Mouse (Mus musculus) cerebellum, adult (tissue): ENCODE measurements around the gene A330070K13Rik.

Experiments
- ATAC-seq: cut with Nextera tagmentation; 2 replicates; pipeline ENCODE4 v1.9.2; 2017; ENCODE audit warnings: mild to moderate bottlenecking, moderate library complexity, mixed read lengths; ENCODE audit not compliant: insufficient number of reproducible peaks, low FRiP score, low TSS enrichment

Gene A330070K13Rik

DNA sequence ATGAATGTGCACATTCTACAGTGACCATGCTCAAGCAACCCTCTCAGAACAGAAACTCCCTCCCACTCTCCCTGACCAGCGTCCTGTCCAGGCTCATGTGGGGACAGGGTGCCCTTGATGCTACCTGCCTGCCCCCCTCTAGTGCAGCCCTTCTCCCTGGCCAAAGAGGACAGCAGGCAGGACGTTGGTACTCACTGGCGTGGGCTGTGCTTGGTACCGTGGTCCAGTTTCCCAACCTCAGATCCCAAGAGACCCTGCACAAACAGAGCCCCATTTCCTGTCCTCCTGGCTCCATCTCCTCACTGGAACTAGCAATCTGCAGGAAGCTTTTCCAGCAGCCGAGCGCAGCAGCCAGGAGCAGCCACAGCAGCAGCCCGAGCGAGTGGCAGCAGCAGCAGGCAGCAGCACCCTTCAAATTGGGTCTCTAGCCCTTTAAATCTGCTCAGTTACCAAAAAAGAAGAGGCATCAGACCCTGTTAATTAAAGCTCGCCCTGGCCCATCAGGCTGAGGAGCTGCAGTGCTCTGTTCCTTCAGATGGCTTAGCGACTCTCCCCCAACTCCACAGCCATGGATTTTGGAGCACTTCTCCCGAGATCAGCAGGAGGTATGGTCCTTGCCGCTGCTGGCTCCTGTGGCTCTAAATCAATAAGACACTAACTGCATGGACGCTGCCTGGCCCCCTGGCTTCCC, at the start of gene A330070K13Rik:
Gene A330070K13Rik, minus strand, starts transcription at position 410 of the 691 bp plus-strand sequence.
- peak; percentile 59; the same call in 1 of the 2 replicates for ATAC-seq

DNA sequence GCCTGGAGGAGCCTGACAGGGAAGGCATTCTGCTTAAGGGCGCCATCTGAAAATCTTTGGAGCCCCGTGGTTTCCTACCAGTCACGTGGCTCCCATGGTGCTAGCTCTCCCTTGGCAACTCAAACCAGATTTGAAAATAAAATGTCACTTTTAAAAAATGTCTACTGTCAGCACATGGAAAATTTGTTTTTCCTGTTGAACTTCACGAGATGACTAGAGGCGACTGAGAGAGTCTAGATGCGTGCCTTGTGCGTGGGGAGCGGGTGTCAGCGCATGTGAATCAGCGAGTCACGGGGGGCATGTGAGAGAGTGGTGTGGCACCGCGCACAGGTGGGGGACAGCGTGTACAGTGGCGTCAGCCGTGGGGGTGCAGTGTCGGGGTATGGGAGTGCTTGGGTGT, 27.1 kb upstream of the A330070K13Rik start:
- no peak for ATAC-seq

GRCm38 (mm10) chr5:130409706-130410105, 25.3 kb upstream of the A330070K13Rik start:
- ATAC-seq: no peak

- ATAC-seq: no peak
These were observed 20.8 kb upstream of the A330070K13Rik start for GRCm38 (mm10) chr5:130405201-130405600.

DNA sequence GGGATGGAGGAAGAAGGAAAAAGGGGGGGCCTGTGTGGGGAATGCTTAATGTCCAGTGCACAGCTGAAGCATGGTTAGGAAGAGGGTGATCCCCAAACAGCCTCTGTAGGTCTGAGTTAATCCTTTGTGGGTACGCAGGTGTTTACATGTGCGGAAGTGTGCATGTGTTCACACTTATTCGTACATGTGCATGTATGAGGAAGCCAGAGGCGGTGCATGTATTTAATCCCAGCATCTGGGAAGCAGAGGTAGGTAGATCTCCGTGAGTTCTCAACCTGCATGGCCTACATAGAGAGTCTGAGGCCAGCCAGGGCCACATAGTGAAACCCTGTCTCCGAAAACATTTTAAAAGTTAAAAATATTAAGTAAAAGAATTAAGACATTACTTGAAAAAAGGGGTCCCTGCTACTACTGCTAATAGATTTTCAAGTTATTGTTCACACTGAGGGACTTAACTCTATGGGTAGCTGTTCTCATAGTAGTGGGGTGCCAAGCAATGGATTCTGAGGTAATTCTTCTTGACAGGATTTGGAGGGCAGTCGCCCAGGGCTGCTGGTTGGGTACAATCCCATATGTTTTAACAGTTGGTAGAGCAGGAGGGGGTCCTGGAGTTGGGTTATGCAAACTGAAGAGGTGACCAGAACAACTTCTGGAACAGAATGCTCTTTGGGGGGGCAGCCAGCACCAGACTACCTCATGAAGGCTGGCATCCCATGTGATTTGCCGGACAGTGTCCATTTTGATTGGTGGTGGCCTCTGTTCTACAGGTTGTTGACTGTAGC, 15.9 kb upstream of the A330070K13Rik start:
- ATAC-seq: peak; percentile 80; the same call in 1 of the 2 replicates

GRCm38 (mm10) chr5:130395142-130395541, 10.7 kb upstream of the A330070K13Rik start:
- ATAC-seq: no peak

DNA sequence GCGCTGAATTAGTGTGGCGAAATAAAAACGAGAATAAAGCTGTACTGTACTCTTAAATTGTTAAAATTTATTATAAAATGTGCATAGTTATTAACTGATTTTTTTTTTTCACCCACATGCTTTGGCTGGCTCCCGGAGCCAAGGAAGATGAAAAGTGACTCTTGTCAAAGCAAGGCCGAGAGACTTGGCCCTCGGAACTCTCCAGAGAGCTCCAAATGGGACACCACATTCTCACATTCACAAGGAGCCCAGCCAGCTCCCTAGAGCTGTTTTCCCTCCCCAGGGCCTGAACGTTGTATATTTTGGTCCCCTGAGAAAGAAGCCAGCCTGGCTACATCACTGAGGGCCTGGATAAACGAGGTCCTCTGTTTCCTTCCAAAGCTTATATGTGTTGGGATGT, 10.0 kb upstream of the A330070K13Rik start:
- no peak for ATAC-seq

DNA sequence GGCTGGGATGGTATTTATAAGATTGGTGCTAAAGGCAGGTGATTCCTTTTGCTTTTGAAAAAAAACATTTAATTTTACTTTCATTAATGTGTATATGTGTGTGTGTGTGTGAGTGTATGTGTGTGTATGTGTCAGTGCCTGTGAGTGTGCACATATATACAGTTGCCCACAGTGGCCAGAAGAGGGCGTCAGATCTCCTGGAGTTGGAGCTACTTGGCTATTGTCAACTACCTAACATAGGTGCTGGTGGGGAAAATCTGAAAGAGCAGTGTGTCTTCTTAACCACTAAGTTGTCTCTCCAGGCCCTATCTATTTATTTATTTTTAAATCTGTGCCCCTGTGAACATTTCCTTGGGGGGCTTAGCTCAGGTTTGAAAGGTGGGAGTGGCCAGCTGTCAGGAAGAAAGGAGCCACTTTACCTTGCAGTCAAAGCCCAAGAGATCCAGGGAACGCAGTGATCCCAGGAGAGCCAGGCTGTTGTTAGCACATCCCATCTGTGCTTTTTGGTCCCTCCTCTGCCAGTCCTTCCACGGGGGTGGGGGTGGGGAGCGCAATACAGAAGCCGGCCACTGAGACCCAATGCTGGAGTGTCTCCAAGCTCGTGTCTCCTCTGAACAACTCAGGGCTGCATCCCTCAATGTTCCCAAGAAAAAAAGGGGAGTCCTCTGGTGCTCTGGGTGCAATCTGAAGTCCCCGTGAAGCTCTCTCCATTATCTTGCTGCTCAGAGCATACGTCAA, 9.4 kb upstream of the A330070K13Rik start:
- ATAC-seq: no peak

DNA sequence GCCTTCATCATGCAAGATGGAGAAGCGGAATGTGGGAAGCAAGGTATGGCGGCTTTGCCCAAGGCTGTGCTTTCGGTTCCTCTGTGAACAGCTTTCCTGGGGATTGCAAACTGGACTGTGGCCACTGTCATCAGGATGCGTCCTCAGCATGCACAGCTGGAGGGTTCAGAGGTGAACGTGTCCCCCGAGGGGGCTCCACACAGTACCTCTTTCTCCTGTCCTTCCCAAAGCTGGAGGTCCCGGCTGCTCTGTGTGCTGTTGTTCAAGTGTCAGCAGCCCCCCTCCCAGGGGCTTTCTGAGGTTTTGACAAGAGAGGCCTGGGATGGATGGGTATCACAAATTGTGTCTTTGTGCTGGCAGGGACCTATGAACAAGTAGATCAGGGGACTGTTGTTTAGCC, 2.0 kb upstream of the A330070K13Rik start:
- ATAC-seq: no peak

DNA sequence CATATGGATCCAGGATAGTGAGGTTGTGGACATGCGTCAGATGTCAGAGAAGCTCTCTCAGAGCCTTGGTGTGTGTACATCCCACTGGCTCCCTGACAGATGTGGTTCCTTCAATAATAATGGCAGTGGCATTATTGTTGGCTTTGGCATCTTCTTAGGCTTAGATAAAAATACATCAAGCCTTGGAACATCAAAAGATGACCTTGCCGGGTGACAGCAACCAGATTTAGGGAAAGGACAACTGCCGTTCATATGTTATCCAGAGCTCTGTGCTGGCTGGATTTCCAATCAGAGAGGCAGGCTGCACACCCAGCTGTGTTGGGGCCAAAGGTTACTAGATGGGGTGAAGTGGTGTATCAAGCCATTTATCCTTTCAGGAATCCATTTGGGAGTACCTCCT, 9.0 kb downstream of the A330070K13Rik start:
- no peak for ATAC-seq

- peak; percentile 54; the same call in 1 of the 2 replicates for ATAC-seq
These were observed 15.2 kb downstream of the A330070K13Rik start, which contains the start of gene Caln1 for GRCm38 (mm10) chr5:130369237-130369636. TSS of gene Caln1 (plus strand) at chr5:130369455.

DNA sequence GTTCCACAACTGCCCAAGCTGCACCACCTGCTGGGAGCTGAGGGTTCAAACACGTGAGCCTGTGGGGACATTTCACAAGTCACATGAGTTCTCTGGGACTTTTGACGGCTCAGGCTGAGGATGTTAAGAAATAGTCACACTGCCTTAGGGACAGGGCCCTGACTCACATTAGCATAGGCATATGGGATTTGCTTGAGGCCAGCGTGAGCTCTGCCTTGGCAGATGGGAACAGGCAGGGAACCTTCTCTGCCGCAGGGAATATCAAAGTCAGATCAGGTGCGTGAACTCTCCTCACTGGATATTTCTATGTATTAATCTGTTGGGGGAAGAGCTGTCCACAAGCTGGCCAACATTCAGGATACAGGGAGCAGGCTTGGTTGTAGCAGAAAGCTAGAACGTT, 16.2 kb downstream of the A330070K13Rik start:
- peak; percentile 81; the same call in 1 of the 2 replicates for ATAC-seq

GRCm38 (mm10) chr5:130363773-130364172, 20.7 kb downstream of the A330070K13Rik start:
- no peak for ATAC-seq

GRCm38 (mm10) chr5:130363111-130363510, 21.3 kb downstream of the A330070K13Rik start:
- ATAC-seq: no peak

DNA sequence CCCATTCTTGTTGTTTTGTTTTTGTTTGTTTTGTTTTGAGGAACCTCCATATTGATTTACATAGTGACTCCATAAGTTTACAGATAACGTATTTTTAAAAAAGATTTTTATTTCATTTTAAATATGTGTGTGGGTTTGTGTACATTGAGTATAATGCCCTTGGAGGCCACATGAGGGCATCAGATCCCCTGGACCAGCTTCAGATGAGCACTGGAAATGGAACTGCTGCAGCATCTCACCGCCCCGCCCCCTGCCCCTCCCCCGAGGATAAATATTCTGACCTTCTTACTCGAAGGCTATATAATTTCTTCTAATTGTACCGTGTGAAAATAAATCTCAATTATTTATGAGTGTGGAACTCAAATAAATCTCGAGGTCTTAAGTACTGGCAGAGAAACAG, 29.2 kb downstream of the A330070K13Rik start:
- ATAC-seq: no peak

DNA sequence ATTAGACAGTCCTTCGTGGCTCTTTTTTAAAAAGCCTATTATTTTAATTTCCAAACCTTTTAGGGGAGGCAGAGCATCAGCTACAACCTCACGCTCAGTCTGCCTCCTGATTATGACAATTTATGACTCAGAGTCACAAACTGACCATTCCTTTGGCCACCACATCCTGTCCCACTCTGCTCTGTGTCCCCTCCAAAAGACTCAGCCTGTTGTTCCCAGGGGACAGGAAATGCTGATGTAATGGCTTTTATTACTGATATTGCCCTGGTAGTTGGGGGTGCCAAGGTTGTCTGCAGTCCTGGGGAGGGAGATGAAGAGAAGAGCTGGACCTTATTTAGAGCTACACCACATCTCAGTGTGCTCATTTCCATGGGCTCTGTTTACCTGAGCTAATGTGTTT, 38.6 kb downstream of the A330070K13Rik start:
- ATAC-seq: no peak

DNA sequence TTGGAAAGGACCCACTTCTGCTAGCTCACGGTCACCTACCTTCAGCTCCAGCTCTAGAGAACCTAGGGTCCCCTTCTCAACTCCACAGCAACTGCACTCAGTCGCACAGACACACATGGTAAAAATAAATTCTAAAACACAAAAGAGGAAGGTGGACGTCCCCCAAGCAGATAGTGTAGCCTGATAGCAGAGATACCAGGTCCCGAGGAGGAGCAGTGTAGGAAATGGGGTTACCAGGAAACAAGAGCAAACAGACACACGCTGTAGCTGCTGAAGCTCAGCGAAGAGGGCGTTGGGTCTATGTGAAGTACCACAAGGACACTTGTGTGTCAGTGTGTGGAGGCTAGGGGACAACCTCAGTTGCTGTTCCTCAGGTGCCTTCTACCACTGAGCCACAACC, 39.4 kb downstream of the A330070K13Rik start:
- no peak for ATAC-seq

GRCm38 (mm10) chr5:130340656-130341055, 43.8 kb downstream of the A330070K13Rik start:
- ATAC-seq: no peak

DNA sequence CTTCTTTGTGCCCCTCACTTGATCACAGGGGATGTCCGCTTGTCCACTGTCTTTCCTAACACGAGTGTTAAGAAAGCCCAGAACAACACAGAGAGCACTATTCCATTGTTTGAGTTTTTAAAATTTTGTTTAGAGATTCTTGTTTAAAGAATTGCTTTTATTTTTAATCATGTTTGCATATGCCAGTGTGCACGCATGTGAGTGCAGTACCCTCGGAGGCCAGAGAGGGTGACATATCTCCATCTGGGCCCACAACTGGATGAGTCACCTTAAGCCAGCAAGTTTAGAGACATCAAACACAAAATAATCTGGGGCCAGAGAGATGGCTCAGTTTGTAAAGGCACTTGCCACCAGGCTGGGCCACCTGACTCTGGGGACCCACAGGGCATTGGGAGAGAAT, 49.0 kb downstream of the A330070K13Rik start:
- no peak for ATAC-seq

GRCm38 (mm10) chr5:130333971-130334370, 50.5 kb downstream of the A330070K13Rik start:
- 0 out of 2 replicates have a peak, but pooled peaks have one; percentile 32 for ATAC-seq

- peak; percentile 75; the same call in 1 of the 2 replicates for ATAC-seq
These were observed 50.9 kb downstream of the A330070K13Rik start for GRCm38 (mm10) chr5:130333566-130333965.
